Comparison of ENCODE assay signal across 7 mouse cellular contexts in genomic region chr4:115897901-115898631, GRCm38 (mm10). TPM values are rescaled to one million over a fixed set of nuclear protein-coding genes. Genes with fewer than 3 reads are reported as not detected.
DNase-seq lines count a peak whose midpoint lies in the region; ATAC-seq and TF ChIP-seq lines count a peak whose summit lies in the region.

No protein-coding gene starts in this region.

- H3K4me3 ChIP-seq in lung, embryonic 14.5 days (ENCODE audit: low read depth, low read length) = peak overlapping the region; percentile 35
- H3K4me3 ChIP-seq in embryonic facial prominence, embryonic 14.5 days (ENCODE audit: low read depth, low read length) = peak overlapping the region; percentile 38
- peak overlapping the region; percentile 36 for H3K4me3 ChIP-seq in hindbrain, postnatal 0 days (ENCODE audit: low read length)
- peak overlapping the region; percentile 47 for H3K4me3 ChIP-seq in midbrain, embryonic 13.5 days (replicated peaks)

- peak overlapping the region; percentile 40 for H3K9ac ChIP-seq in lung, embryonic 14.5 days
- H3K9ac ChIP-seq in embryonic facial prominence, embryonic 14.5 days (ENCODE audit: low read depth, low read length) = peak overlapping the region; percentile 50
- peak overlapping the region; percentile 31; the same call in 1 of the 2 replicates for H3K9ac ChIP-seq in hindbrain, postnatal 0 days (replicated peaks; ENCODE audit: low read length)
- peak overlapping the region; percentile 67 for H3K9ac ChIP-seq in midbrain, embryonic 13.5 days (replicated peaks)

- H3K4me2 ChIP-seq in lung, embryonic 14.5 days = peak overlapping the region; percentile 68
- H3K4me2 ChIP-seq in embryonic facial prominence, embryonic 14.5 days (ENCODE audit: low read depth, low read length) = peak overlapping the region; percentile 81
- H3K4me2 ChIP-seq in hindbrain, postnatal 0 days (ENCODE audit: low read depth, low read length) = peak overlapping the region; percentile 69
- H3K4me2 ChIP-seq in midbrain, embryonic 13.5 days (replicated peaks) = peak overlapping the region; percentile 89

- ATAC-seq in lung, embryonic 14.5 days (ENCODE audit: insufficient read depth) = peak; percentile 67
- ATAC-seq in embryonic facial prominence, embryonic 14.5 days (ENCODE audit: low read depth) = peak; percentile 58
- peak; percentile 66 for ATAC-seq in hindbrain, postnatal 0 days
- peak; percentile 71 for ATAC-seq in midbrain, embryonic 13.5 days

- WGBS in lung, embryonic 14.5 days = under 1% methylated on average over 56 of the region's 56 CpGs
- 2% methylated on average over 24 of the region's 56 CpGs for WGBS in embryonic facial prominence, embryonic 14.5 days
- 1% methylated on average over 56 of the region's 56 CpGs for WGBS in hindbrain, postnatal 0 days
- under 1% methylated on average over 56 of the region's 56 CpGs for WGBS in midbrain, embryonic 13.5 days

- H3K9me3 ChIP-seq in lung, embryonic 14.5 days (ENCODE audit: low read depth, low read length) = no peaks in the 10 kb centered on the region
- no peaks in the 10 kb centered on the region for H3K9me3 ChIP-seq in embryonic facial prominence, embryonic 14.5 days (ENCODE audit: control insufficient read depth, low read length)
- no peaks in the 10 kb centered on the region for H3K9me3 ChIP-seq in hindbrain, postnatal 0 days (ENCODE audit: low read length)
- H3K9me3 ChIP-seq in midbrain, embryonic 13.5 days = no peaks in the 10 kb centered on the region

- H3K36me3 ChIP-seq in lung, embryonic 14.5 days (ENCODE audit: insufficient read depth) = no peaks in the 10 kb centered on the region
- no peaks in the 10 kb centered on the region for H3K36me3 ChIP-seq in embryonic facial prominence, embryonic 14.5 days (ENCODE audit: control insufficient read depth, insufficient read depth, low read length)
- H3K36me3 ChIP-seq in hindbrain, postnatal 0 days (ENCODE audit: insufficient read depth, low read length) = no peaks in the 10 kb centered on the region
- no peaks in the 10 kb centered on the region for H3K36me3 ChIP-seq in midbrain, embryonic 13.5 days

- H3K27me3 ChIP-seq in lung, embryonic 14.5 days (ENCODE audit: insufficient read depth, low read length) = peaks cover 41% of the 10 kb centered on the region
- peaks cover 60% of the 10 kb centered on the region for H3K27me3 ChIP-seq in embryonic facial prominence, embryonic 14.5 days (replicated peaks; ENCODE audit: control insufficient read depth, insufficient read depth, low read length)
- peaks cover 30% of the 10 kb centered on the region for H3K27me3 ChIP-seq in hindbrain, postnatal 0 days (ENCODE audit: insufficient read depth, low read length)
- H3K27me3 ChIP-seq in midbrain, embryonic 13.5 days = peaks cover 81% of the 10 kb centered on the region

- peak; percentile 63 for DNase-seq in lung, embryonic 14.5 days
- no peak for DNase-seq in lung, postnatal 25 days (ENCODE audit: low spot score)
- peak; percentile 32 for DNase-seq in embryonic facial prominence, embryonic 14.5 days (ENCODE audit: low spot score)
- peak; percentile 39 for DNase-seq in hindbrain, postnatal 0 days (ENCODE audit: low spot score)
- DNase-seq in ovary, postnatal 36 days (ENCODE audit: low spot score) = no peak
- DNase-seq in kidney, adult 11 months = no peak

- peak; percentile 60 for TF ChIP-seq CTCF in lung, embryonic 14.5 days (IDR thresholded peaks at IDR 0.05; ENCODE audit: low read depth)
- TF ChIP-seq CTCF in hindbrain, postnatal 0 days (IDR thresholded peaks at IDR 0.05; ENCODE audit: low read depth) = peak; percentile 40

- no peak overlapping the region for H3K27ac ChIP-seq in lung, embryonic 14.5 days (ENCODE audit: low read depth)
- H3K27ac ChIP-seq in embryonic facial prominence, embryonic 14.5 days (replicated peaks; ENCODE audit: low read depth, low read length) = no peak overlapping the region
- no peak overlapping the region for H3K27ac ChIP-seq in hindbrain, postnatal 0 days
- H3K27ac ChIP-seq in midbrain, embryonic 13.5 days = no peak overlapping the region

- H3K4me1 ChIP-seq in lung, embryonic 14.5 days (ENCODE audit: insufficient read depth) = no peaks in the 10 kb centered on the region
- no peaks in the 10 kb centered on the region for H3K4me1 ChIP-seq in embryonic facial prominence, embryonic 14.5 days (ENCODE audit: control insufficient read depth, insufficient read depth, low read length)
- peaks cover 9% of the 10 kb centered on the region; the same call in 1 of the 2 replicates for H3K4me1 ChIP-seq in hindbrain, postnatal 0 days (ENCODE audit: insufficient read depth, low read length)
- peaks cover 11% of the 10 kb centered on the region for H3K4me1 ChIP-seq in midbrain, embryonic 13.5 days (replicated peaks)

RNA-seq across cellular contexts. Expression of gene 6430628N08Rik, which starts 7.6 kb away (rescaled TPM):
- polyA plus RNA-seq in lung, embryonic 14.5 days (2014; fragmentation: Nextera tagmentation; extraction: Ambion mirVana) = not detected in 2 replicates
- polyA plus RNA-seq in embryonic facial prominence, embryonic 14.5 days (2014; fragmentation: Nextera tagmentation; extraction: Ambion mirVana) = 0.10 and 0.29 TPM in 2 replicates
- 0.16 and 0.18 TPM in 2 replicates for total RNA-seq in hindbrain, postnatal 0 days (2014; rRNA removed)
- 0.49 and 0.58 TPM in 2 replicates for polyA plus RNA-seq in hindbrain, postnatal 0 days (2015; fragmentation: Nextera tagmentation; extraction: Ambion mirVana)
- polyA plus RNA-seq in midbrain, embryonic 13.5 days (2015; fragmentation: Nextera tagmentation; extraction: Ambion mirVana) = 0.12 and 0.32 TPM in 2 replicates

RNA-seq across cellular contexts. Expression of gene Kncn, which starts 13.9 kb away (rescaled TPM):
- not detected in 2 replicates for polyA plus RNA-seq in lung, embryonic 14.5 days (2014; fragmentation: Nextera tagmentation; extraction: Ambion mirVana)
- 0.31 TPM in 1 of 2 replicates, not detected in the other for polyA plus RNA-seq in embryonic facial prominence, embryonic 14.5 days (2014; fragmentation: Nextera tagmentation; extraction: Ambion mirVana)
- total RNA-seq in hindbrain, postnatal 0 days (2014; rRNA removed) = 0.14 TPM in 1 of 2 replicates, not detected in the other
- 0.10 and 0.29 TPM in 2 replicates for polyA plus RNA-seq in hindbrain, postnatal 0 days (2015; fragmentation: Nextera tagmentation; extraction: Ambion mirVana)
- polyA plus RNA-seq in midbrain, embryonic 13.5 days (2015; fragmentation: Nextera tagmentation; extraction: Ambion mirVana) = 0.24 TPM in 1 of 2 replicates, not detected in the other

RNA-seq across cellular contexts. Expression of gene Dmbx1, which starts 41.7 kb away (rescaled TPM):
- polyA plus RNA-seq in lung, embryonic 14.5 days (2014; fragmentation: Nextera tagmentation; extraction: Ambion mirVana) = not detected in 2 replicates
- polyA plus RNA-seq in embryonic facial prominence, embryonic 14.5 days (2014; fragmentation: Nextera tagmentation; extraction: Ambion mirVana) = 0.26 and 0.58 TPM in 2 replicates
- 3.3 and 4.5 TPM in 2 replicates for total RNA-seq in hindbrain, postnatal 0 days (2014; rRNA removed)
- polyA plus RNA-seq in hindbrain, postnatal 0 days (2015; fragmentation: Nextera tagmentation; extraction: Ambion mirVana) = 3.9 and 4.3 TPM in 2 replicates
- polyA plus RNA-seq in midbrain, embryonic 13.5 days (2015; fragmentation: Nextera tagmentation; extraction: Ambion mirVana) = 10.9 and 11.7 TPM in 2 replicates

RNA-seq across cellular contexts. Expression of gene Mknk1, which starts 59.1 kb away (rescaled TPM):
- 19.4 and 19.8 TPM in 2 replicates for polyA plus RNA-seq in lung, embryonic 14.5 days (2014; fragmentation: Nextera tagmentation; extraction: Ambion mirVana)
- 24.1 and 25.3 TPM in 2 replicates for polyA plus RNA-seq in embryonic facial prominence, embryonic 14.5 days (2014; fragmentation: Nextera tagmentation; extraction: Ambion mirVana)
- 18.4 and 23.2 TPM in 2 replicates for total RNA-seq in hindbrain, postnatal 0 days (2014; rRNA removed)
- polyA plus RNA-seq in hindbrain, postnatal 0 days (2015; fragmentation: Nextera tagmentation; extraction: Ambion mirVana) = 22.0 and 24.5 TPM in 2 replicates
- polyA plus RNA-seq in midbrain, embryonic 13.5 days (2015; fragmentation: Nextera tagmentation; extraction: Ambion mirVana) = 23.3 and 25.7 TPM in 2 replicates

Comparison
In these comparisons a context has a peak if more than half of its experiments do, and no peak if none do; other contexts are left out.
1. DNase-seq: peak in lung, embryonic 14.5 days (single experiment), embryonic facial prominence, embryonic 14.5 days (single experiment) and hindbrain, postnatal 0 days (single experiment); none in lung, postnatal 25 days (single experiment), ovary, postnatal 36 days (single experiment) and kidney, adult 11 months (single experiment).
2. Peak in every context shown above with its lines, with median percentiles within 50 percentile points of each other: ATAC-seq, H3K4me2 ChIP-seq, H3K4me3 ChIP-seq and H3K9ac ChIP-seq.